Mouse (Mus musculus) intestine, embryonic 15.5 days (tissue): ENCODE measurements at regions not wholly inside any gene's neighbourhood (a gene's known extent, or its start where the extent isn't known, plus 50 kb on each side); places are given as distances from the start of the nearest gene placed in this dataset.

ENCODE experiments used
- ATAC-seq: fragments of 200-750 bp; cut with Nextera tagmentation; 2 replicates; pipeline ENCODE4 v1.8.0; 2017; ENCODE audit warnings: moderate TSS enrichment, moderate library complexity
- H3K27ac ChIP-seq: fragments of 300-500 bp; sonication (generic); 2 replicates; pipeline ENCODE4 v1.5.1; 2015; ENCODE audit warnings: mild to moderate bottlenecking, inconsistent platforms
- H3K27me3 ChIP-seq: fragments of 300-500 bp; sonication (generic); replicated peaks from 2 replicates; pipeline ENCODE4 v1.6.1; 2015; ENCODE audit warnings: inconsistent platforms
- H3K36me3 ChIP-seq: fragments of 300-500 bp; sonication (generic); 2 replicates; pipeline ENCODE4 v1.6.1; 2015; ENCODE audit warnings: inconsistent platforms
- H3K4me1 ChIP-seq: fragments of 300-500 bp; sonication (generic); replicated peaks from 2 replicates; pipeline ENCODE4 v1.6.1; 2015; ENCODE audit warnings: inconsistent platforms
- H3K4me2 ChIP-seq: fragments of 300-500 bp; sonication (generic); replicated peaks from 2 replicates; pipeline ENCODE4 v1.6.1; 2015; ENCODE audit warnings: mild to moderate bottlenecking, inconsistent platforms
- H3K4me3 ChIP-seq: fragments of 300-500 bp; sonication (generic); replicated peaks from 2 replicates; pipeline ENCODE4 v1.5.1; 2015; ENCODE audit warnings: inconsistent platforms
- H3K9ac ChIP-seq: fragments of 300-500 bp; sonication (generic); 2 replicates; pipeline ENCODE4 v1.6.1; 2015; ENCODE audit warnings: inconsistent platforms
- H3K9me3 ChIP-seq: fragments of 300-500 bp; sonication (generic); 2 replicates; pipeline ENCODE4 v1.6.1; 2016; ENCODE audit warnings: inconsistent platforms
- WGBS: fragments of 180-500 bp; shearing (Covaris S2); methylation state at CpG from one replicate; pipeline ENCODE4 v1.1.7; 2015; 5-methylcytosine and 5-hydroxymethylcytosine counted together

DNA sequence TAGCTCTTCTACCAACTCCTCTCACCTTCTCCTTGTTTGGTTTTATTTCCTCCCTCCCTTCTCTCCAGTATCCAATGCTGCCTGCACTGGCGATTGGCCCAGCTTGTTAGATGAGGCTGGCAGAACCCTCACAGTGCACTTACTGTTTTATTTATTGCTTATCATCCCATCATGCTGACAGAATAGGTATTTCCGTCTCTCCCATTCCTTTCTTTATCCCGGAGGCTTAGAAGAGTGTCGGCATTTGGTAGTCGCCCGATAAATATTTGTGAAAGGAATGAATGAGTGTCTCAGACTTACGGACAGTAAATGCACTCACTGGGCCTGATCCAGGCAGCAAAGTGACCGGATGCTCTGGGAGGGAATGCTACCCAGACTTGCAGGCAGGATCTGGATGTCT lies 123.8 kb upstream of the Sh3bp4 start:
- no peaks in the 10 kb centered on the region for H3K4me1 ChIP-seq
- H3K27ac ChIP-seq: no peak overlapping the region
- H3K9ac ChIP-seq: no peak overlapping the region
- 41% methylated on average over 8 of the region's 8 CpGs for WGBS
- no peak for ATAC-seq
- no peak overlapping the region for H3K4me2 ChIP-seq
- no peak overlapping the region for H3K4me3 ChIP-seq
- H3K9me3 ChIP-seq: no peaks in the 10 kb centered on the region
- no peaks in the 10 kb centered on the region for H3K36me3 ChIP-seq
- no peaks in the 10 kb centered on the region for H3K27me3 ChIP-seq

DNA sequence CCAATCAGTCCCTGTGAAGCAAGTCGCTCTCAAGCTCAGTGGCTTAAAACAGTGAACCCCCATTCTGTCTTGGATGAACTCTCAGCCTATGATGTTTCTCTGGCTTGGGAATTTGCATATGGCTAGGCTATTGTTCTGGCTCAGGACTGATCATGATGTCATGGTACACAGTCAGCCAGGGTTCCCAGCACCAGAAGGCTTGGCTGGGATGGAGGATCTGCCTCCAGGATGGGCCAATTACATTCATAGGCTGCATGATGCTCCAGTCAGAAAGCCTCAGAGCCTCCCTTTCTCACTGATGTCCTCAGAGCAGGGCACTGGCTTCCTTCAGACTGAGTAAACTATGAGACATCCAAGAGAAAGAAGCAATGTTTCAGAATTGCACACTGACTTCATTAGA lies 120.3 kb upstream of the Sh3bp4 start:
- H3K4me3 ChIP-seq: no peak overlapping the region
- no peak overlapping the region for H3K4me2 ChIP-seq
- no peaks in the 10 kb centered on the region for H3K36me3 ChIP-seq
- no peak overlapping the region for H3K9ac ChIP-seq
- no peaks in the 10 kb centered on the region for H3K27me3 ChIP-seq
- 90% methylated on average over 1 of the region's 1 CpGs for WGBS
- H3K9me3 ChIP-seq: no peaks in the 10 kb centered on the region
- no peaks in the 10 kb centered on the region; the same call in 1 of the 2 replicates for H3K4me1 ChIP-seq
- no peak overlapping the region for H3K27ac ChIP-seq
- ATAC-seq: no peak

DNA sequence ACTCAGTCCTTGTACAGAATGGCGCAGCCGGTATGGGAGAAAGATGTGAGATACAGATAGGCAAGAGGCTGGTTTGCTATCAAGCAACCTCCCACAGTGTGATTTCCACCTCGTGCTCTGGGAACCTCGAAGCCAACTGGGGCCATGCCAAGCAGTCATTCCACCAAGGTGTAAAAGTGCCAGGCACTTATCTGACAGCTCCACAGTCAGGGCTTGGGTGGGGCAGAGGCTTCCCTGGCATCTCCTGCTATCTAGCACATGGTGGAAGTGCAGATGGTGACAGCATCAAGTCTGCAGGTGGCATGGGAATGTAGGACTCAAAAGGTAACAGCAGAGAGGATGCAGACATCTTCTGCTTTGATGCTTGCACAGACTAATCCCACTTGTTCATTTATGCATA lies 116.7 kb upstream of the Sh3bp4 start:
- no peak for ATAC-seq
- no peaks in the 10 kb centered on the region; the same call in 1 of the 2 replicates for H3K4me1 ChIP-seq
- H3K4me3 ChIP-seq: no peak overlapping the region
- H3K4me2 ChIP-seq: no peak overlapping the region
- H3K9me3 ChIP-seq: no peaks in the 10 kb centered on the region
- H3K9ac ChIP-seq: no peak overlapping the region
- H3K27me3 ChIP-seq: no peaks in the 10 kb centered on the region
- no peak overlapping the region for H3K27ac ChIP-seq
- WGBS: 82% methylated on average over 4 of the region's 4 CpGs
- no peaks in the 10 kb centered on the region for H3K36me3 ChIP-seq

DNA sequence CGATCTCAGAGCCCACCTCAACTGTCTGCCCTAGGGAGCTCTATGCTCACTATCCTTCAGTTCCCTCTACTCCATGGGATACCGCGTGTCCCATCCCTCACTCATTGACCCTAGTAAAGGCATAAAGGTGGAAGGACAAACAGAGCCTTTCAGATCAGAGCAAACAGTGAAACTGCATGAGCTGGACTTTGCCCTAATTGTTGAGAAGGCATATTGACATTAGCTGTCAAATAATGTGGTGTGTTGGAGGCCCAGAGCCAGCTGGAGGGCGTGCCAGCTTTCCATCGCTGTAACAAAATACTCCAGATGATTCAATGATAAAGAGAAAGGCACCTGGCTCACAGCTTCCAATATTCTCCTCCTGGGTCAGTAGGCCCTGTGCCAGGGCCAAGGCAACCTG lies 115.4 kb upstream of the Sh3bp4 start:
- no peaks in the 10 kb centered on the region for H3K27me3 ChIP-seq
- 0 out of 2 replicates have a peak overlapping the region, but pooled peaks have one; percentile 29 for H3K27ac ChIP-seq
- H3K4me2 ChIP-seq: no peak overlapping the region
- ATAC-seq: peak; percentile 89
- H3K4me3 ChIP-seq: no peak overlapping the region
- no peaks in the 10 kb centered on the region for H3K36me3 ChIP-seq
- no peak overlapping the region for H3K9ac ChIP-seq
- no peaks in the 10 kb centered on the region for H3K9me3 ChIP-seq
- H3K4me1 ChIP-seq: no peaks in the 10 kb centered on the region; the same call in 1 of the 2 replicates
- WGBS: 57% methylated on average over 5 of the region's 5 CpGs

DNA sequence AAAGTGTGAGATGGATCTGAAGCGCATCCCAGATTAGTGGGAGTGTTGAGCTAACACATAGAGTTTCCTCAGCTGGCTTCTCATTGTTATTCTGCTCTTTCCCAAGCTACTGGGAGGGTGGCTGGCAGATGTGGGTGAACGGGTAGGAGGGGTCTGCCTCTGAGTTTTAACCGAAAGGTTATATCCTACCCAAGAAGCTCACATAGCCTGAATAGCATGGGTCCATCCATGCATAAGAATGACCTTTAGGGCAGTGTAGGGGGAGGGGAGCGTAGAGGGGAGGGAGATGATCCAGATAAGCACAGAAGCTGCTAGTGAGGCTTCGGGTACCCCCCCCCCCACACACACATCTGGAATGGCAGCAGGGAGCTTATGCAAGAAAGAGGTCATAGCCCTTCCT lies 113.2 kb upstream of the Sh3bp4 start:
- Histone ChIP-seq H3K4me2 (no peak overlapping the region), H3K36me3 (no peaks in the 10 kb centered on the region), H3K9me3 (no peaks in the 10 kb centered on the region), H3K4me3 (no peak overlapping the region), H3K4me1 (no peaks in the 10 kb centered on the region; the same call in 1 of the 2 replicates), H3K27ac (no peak overlapping the region), H3K27me3 (no peaks in the 10 kb centered on the region), H3K9ac (no peak overlapping the region)
- 77% methylated on average over 5 of the region's 5 CpGs for WGBS
- no peak for ATAC-seq

DNA sequence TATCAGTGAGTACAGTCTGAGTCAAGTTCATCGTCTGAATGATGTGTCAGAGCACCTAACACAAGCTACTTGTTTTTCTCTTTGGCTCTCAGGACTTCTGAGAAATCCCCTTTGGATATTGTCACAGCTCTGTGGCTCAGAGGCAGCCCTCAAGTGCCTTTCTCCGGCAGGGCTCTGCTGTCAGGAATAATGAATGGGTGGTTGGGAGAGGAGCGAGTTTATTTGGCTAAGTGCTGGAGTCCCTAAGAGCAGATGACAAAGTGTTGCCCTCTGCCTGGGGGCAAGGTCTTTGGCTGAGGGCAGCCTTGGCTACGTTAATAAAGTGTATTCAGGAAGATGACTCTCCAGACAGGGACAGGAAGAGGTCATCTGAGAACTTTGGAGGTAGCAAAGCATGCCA lies 110.5 kb upstream of the Sh3bp4 start:
- Histone ChIP-seq H3K27ac (no peak overlapping the region), H3K9ac (no peak overlapping the region), H3K9me3 (no peaks in the 10 kb centered on the region), H3K36me3 (no peaks in the 10 kb centered on the region), H3K27me3 (no peaks in the 10 kb centered on the region), H3K4me1 (no peaks in the 10 kb centered on the region), H3K4me3 (no peak overlapping the region), H3K4me2 (no peak overlapping the region)
- WGBS: 35% methylated on average over 4 of the region's 4 CpGs
- no peak for ATAC-seq

DNA sequence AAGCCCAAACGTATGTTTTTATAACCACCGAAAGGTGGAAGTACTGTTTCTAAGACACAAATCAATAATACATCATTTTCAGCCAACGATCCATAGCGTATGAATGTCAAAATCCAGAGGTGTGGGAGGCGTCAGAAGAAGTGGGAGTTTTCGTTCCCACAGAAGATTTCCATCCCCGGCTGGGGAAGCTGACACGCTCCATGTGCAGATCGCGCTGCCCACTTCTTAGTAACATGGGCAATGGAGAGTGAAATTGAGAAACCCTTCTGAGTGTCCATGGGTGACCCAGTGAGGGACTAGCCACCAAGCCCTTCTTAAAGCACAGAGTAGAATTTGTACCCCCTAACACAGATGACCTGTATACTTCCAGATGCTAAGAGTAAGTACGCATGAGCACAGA lies 110.1 kb upstream of the Sh3bp4 start:
- Histone ChIP-seq H3K4me1 (no peaks in the 10 kb centered on the region), H3K9me3 (no peaks in the 10 kb centered on the region), H3K9ac (no peak overlapping the region), H3K36me3 (no peaks in the 10 kb centered on the region), H3K4me2 (no peak overlapping the region), H3K27me3 (no peaks in the 10 kb centered on the region), H3K4me3 (no peak overlapping the region), H3K27ac (no peak overlapping the region)
- ATAC-seq: no peak
- WGBS: 66% methylated on average over 11 of the region's 11 CpGs

DNA sequence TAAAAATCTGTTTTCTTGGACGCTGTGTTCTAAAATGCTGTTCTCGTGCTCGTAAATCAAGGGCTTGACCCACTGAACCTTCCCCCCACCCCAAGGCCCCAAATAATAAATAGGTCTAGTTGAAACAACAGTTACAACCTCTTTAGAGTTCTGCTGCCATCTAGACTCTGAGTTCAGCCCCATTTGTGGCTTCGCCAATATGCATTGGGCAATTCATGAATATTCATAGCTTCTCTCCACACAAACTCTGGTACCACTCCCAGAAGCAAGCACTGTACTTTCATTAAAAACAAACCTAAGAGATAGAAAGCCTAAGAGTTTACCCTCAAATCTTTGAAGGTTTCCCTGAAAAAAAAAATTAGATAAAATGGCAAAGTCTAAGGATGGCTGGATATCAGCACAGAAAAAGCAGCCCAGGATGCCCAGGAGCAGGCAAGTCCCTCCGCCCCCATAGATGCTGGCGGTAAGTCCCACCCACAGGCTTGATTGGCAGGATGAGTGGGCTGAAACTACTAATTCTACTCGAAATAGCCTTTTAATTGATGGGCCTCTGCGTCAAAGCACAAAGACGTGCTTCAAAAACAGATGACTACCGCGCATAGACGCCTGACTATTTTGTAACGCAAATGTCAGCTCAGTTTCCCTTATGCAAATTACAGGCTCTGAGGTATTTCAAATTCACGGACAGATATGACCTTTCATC lies 106.0 kb upstream of the Sh3bp4 start:
- no peaks in the 10 kb centered on the region for H3K27me3 ChIP-seq
- H3K9me3 ChIP-seq: no peaks in the 10 kb centered on the region
- H3K4me3 ChIP-seq: no peak overlapping the region
- no peaks in the 10 kb centered on the region for H3K4me1 ChIP-seq
- no peak overlapping the region for H3K9ac ChIP-seq
- ATAC-seq: no peak
- no peaks in the 10 kb centered on the region for H3K36me3 ChIP-seq
- no peak overlapping the region for H3K27ac ChIP-seq
- H3K4me2 ChIP-seq: no peak overlapping the region
- WGBS: 84% methylated on average over 14 of the region's 14 CpGs

DNA sequence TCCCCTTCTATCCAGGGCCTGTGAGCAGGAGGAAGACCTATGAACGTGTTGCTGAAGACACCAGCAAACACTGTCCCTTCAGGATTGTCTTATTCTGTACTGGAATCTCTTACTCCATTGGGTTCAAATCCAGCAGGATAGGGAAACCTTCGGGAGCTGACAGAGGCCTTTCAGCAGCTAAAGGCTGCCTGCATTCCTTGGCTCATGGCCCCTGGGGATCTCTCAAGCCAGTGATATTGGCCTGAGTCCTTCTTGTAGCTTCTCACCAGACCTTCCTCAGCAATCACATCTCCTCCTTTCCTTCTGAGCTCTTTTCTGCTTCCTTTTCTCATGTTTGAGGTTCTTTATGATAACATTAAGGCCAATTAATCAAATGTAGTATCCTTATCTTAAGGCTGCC lies 103.8 kb upstream of the Sh3bp4 start:
- H3K36me3 ChIP-seq: no peaks in the 10 kb centered on the region
- no peak overlapping the region for H3K27ac ChIP-seq
- H3K4me2 ChIP-seq: no peak overlapping the region
- ATAC-seq: no peak
- H3K9ac ChIP-seq: no peak overlapping the region
- H3K27me3 ChIP-seq: no peaks in the 10 kb centered on the region
- H3K4me3 ChIP-seq: no peak overlapping the region
- H3K9me3 ChIP-seq: no peaks in the 10 kb centered on the region
- WGBS: 69% methylated on average over 2 of the region's 2 CpGs
- no peaks in the 10 kb centered on the region for H3K4me1 ChIP-seq

DNA sequence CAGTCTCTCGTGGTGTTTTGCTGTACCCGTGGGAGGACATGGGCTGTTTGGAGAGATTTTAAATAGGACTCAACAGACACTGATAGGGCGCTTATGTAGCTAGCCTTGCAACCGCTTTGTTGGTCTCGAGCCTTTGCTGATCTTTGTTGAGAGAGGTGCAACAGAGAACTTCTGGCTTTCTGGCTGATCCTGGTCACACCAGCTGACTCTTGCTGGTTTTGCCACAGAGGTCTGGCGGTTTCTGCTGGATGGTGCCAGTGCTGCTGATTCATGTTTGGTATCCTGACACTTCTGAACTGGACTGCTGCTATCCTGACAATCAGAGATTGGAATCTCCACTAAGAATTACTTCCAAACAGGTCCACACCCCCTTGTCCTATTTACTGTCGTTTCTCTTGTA lies 102.1 kb upstream of the Sh3bp4 start:
- Histone ChIP-seq H3K27me3 (no peaks in the 10 kb centered on the region), H3K4me3 (no peak overlapping the region), H3K9me3 (no peaks in the 10 kb centered on the region), H3K4me2 (no peak overlapping the region), H3K9ac (no peak overlapping the region), H3K36me3 (no peaks in the 10 kb centered on the region), H3K4me1 (no peaks in the 10 kb centered on the region), H3K27ac (no peak overlapping the region)
- WGBS: 70% methylated on average over 7 of the region's 7 CpGs
- no peak for ATAC-seq

DNA sequence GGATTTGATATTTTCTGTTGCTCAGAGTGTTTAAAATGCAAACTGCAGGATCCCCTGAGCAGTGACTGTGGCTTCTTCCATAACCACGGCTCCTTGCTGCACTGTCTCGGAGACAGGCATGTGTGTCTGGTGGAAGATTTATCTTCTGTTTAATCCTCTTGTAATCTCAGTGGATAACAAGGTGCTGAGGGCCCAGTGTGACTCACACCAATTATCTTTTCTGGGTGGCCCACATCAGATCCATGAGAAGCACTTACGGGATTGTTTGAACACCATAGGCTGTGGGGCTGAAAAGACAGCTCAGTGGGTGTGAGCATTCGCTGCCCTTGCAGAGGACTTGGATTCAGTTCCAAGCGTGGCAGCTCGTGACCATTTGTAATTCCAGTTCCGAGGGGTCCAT lies 101.2 kb upstream of the Sh3bp4 start:
- WGBS: 45% methylated on average over 7 of the region's 7 CpGs
- Histone ChIP-seq H3K27me3 (no peaks in the 10 kb centered on the region), H3K9ac (no peak overlapping the region), H3K4me1 (no peaks in the 10 kb centered on the region), H3K36me3 (no peaks in the 10 kb centered on the region), H3K4me3 (no peak overlapping the region), H3K9me3 (no peaks in the 10 kb centered on the region), H3K27ac (no peak overlapping the region), H3K4me2 (no peak overlapping the region)
- ATAC-seq: no peak

DNA sequence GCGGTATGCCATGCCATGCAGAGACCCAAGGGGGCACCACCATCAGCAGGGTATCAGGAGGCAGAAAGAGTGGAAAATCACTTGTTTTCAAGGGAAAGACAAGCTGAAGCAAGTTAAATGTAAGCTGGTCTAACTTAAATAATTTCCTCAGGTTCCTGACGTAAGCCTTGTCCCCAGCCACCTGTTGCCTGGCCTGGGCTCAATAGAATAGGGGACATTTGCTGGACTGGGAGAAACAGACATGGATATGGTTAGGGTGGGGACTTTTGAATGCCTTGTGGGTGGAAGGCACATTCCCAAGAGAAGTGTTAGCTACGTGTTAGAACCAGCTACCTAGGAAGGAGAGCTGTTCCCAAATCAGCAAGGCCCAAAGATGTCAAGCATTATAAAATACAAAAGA lies 100.6 kb upstream of the Sh3bp4 start:
- ATAC-seq: no peak
- H3K9me3 ChIP-seq: no peaks in the 10 kb centered on the region
- no peak overlapping the region for H3K27ac ChIP-seq
- no peak overlapping the region for H3K4me2 ChIP-seq
- no peaks in the 10 kb centered on the region for H3K36me3 ChIP-seq
- no peaks in the 10 kb centered on the region for H3K4me1 ChIP-seq
- H3K9ac ChIP-seq: no peak overlapping the region
- H3K4me3 ChIP-seq: no peak overlapping the region
- no peaks in the 10 kb centered on the region for H3K27me3 ChIP-seq
- WGBS: 90% methylated on average over 3 of the region's 3 CpGs

DNA sequence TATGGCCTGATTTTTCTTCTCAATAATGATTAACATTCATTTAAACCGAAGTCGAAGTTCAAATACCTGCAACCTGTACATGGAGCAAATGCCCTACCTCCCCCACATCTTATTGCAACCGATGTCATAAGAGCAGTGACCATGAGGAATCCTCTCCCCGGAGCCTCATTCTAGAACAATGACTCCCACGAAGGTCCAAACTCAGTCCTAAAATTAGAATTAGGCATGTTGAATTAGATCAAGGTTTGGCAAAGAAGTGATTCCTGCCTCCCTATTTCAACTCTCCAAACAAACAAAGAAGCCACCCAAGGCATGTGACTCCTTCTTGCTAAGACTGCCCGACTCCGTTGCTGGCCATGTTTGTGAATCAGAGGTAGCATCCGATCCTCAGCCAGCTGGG lies 94.1 kb upstream of the Sh3bp4 start:
- H3K27ac ChIP-seq: no peak overlapping the region
- no peak overlapping the region for H3K4me2 ChIP-seq
- H3K4me3 ChIP-seq: no peak overlapping the region
- H3K27me3 ChIP-seq: no peaks in the 10 kb centered on the region
- no peak overlapping the region for H3K9ac ChIP-seq
- H3K9me3 ChIP-seq: no peaks in the 10 kb centered on the region
- H3K4me1 ChIP-seq: no peaks in the 10 kb centered on the region
- no peak for ATAC-seq
- no peaks in the 10 kb centered on the region for H3K36me3 ChIP-seq
- 76% methylated on average over 8 of the region's 8 CpGs for WGBS
